Mouse (Mus musculus) monocyte, adult 59 days (primary cell): ENCODE results near the gene Nkd1. TPM values are rescaled to one million over a fixed set of nuclear protein-coding genes. Genes with fewer than 3 reads are reported as not detected.

Source experiments
- total RNA-seq, 2 experiments: library from RNA; stranded (reverse); gene quantifications; one replicate each; pipeline ENCODE4 v1.2.4; 2023

The Nkd1 gene
- total RNA-seq = not detected

GRCm38 (mm10) chr8:88520985-88521527, at the start of gene Nkd1:
Nkd1 (plus strand) TSS chr8:88521354.

GRCm38 (mm10) chr8:88635474-88636397, 114.6 kb downstream of the Nkd1 start, which contains the start of gene Snx20:
Snx20 (minus strand) TSS chr8:88636128.

Other genes with a start within 250 kb of the Nkd1 start
- gene Adcy7, start 249.0 kb upstream of the Nkd1 start, total RNA-seq = 100 to 1,000 TPM; 162 to 166 TPM
- 10 to 100 TPM; 69.7 to 81.6 TPM for gene Brd7, start 159.2 kb upstream of the Nkd1 start, total RNA-seq
- gene Snx20, start 114.8 kb downstream of the Nkd1 start, total RNA-seq = 100 to 1,000 TPM; 128 to 145 TPM
- 10 to 100 TPM; 35.5 to 38.2 TPM for gene Nod2, start 126.0 kb downstream of the Nkd1 start, total RNA-seq
- 10 to 100 TPM; 62.5 to 66.7 TPM for gene Cyld, start 175.7 kb downstream of the Nkd1 start, total RNA-seq